Mouse (Mus musculus): ENCODE results near the gene Erg. TPM values are rescaled to one million over a fixed set of nuclear protein-coding genes. Genes with fewer than 3 reads are reported as not detected.

The Erg gene
- polyA plus RNA-seq, 1 experiment = 8.8 TPM

Other genes starting within 250 kb of the Erg start
- gene Ets2, start 115.5 kb upstream of the Erg start, polyA plus RNA-seq (2012; ENCODE audit: insufficient read depth, insufficient read length, missing spikeins) = 11.8 and 19.5 TPM in 2 replicates